26 mouse cellular contexts compared by ENCODE assay signal in the genomic region with DNA sequence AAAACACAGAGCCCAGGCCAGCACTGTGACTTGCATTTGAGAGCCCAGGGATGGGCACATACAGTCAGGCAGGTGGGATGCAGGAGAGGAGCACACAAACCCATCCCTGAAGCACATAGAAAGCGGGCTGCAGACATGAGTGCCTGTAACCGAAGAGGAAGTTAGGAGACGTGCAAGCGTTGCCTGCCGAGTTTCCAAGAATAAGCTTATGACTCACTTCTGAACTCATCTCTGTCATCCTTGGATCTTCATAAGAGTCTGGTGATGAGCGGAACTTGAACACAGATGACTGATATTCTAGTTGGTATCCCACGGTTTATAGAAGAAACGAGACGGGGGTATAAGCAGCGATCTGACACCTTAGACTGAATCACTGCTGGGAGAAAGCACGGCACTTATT. TPM values are rescaled to one million over a fixed set of nuclear protein-coding genes. Genes with fewer than 3 reads are reported as not detected.
DNase-seq lines count a peak whose midpoint lies in the region; ATAC-seq and TF ChIP-seq lines count a peak whose summit lies in the region.
"Had no signal": no experiment of that assay in that cellular context is flagged by ENCODE, and none has a peak within 500 bp of the region (broad histone marks: within the 10 kb centered on the region; RNA-seq: fewer than 3 reads in every experiment).

No protein-coding gene starts in this region.

- H3K79me2 ChIP-seq in CH12.LX (replicated peaks; ENCODE audit: control insufficient read depth, extremely low read depth, insufficient read depth, poor library complexity, severe bottlenecking) = no peaks in the 10 kb centered on the region

- H3K9ac ChIP-seq in CH12.LX (ENCODE audit: insufficient read depth, low read depth) = no peak overlapping the region
- H3K9ac ChIP-seq in liver, embryonic 14.5 days (replicated peaks) = peak overlapping the region; percentile 91
- no peak overlapping the region for H3K9ac ChIP-seq in kidney, embryonic 14.5 days (ENCODE audit: low read depth, low read length)
- H3K9ac ChIP-seq: heart, embryonic 15.5 days; hindbrain, embryonic 15.5 days; intestine, embryonic 15.5 days; kidney, embryonic 15.5 days; limb, embryonic 15.5 days; midbrain, embryonic 15.5 days had no signal

- peaks cover 5% of the 10 kb centered on the region for H3K9me3 ChIP-seq in CH12.LX (replicated peaks; ENCODE audit: low read length)
- no peaks in the 10 kb centered on the region for H3K9me3 ChIP-seq in liver, embryonic 14.5 days (ENCODE audit: control insufficient read depth, low read length)
- no peaks in the 10 kb centered on the region for H3K9me3 ChIP-seq in kidney, embryonic 14.5 days (ENCODE audit: control insufficient read depth, low read length)
- H3K9me3 ChIP-seq: heart, embryonic 15.5 days; hindbrain, embryonic 15.5 days; intestine, embryonic 15.5 days; midbrain, embryonic 15.5 days had no signal

- peaks cover 2 to 13% of the 10 kb centered on the region in 2 experiments; a peak in 3 of 4 replicates for H3K4me1 ChIP-seq in CH12.LX (ENCODE audit: control insufficient read depth in 1 of 2, insufficient read depth in 2 of 2)
- peaks cover 42 to 54% of the 10 kb centered on the region in 2 experiments for H3K4me1 ChIP-seq in liver, embryonic 14.5 days (replicated peaks; ENCODE audit: control insufficient read depth in 2 of 2, insufficient read depth in 2 of 2, low read length in 1 of 2)
- no peaks in the 10 kb centered on the region for H3K4me1 ChIP-seq in kidney, embryonic 14.5 days (ENCODE audit: control insufficient read depth, insufficient read depth, low read length)
- H3K4me1 ChIP-seq: embryonic facial prominence, embryonic 10.5 days; hindbrain, embryonic 15.5 days; kidney, embryonic 15.5 days; limb, embryonic 15.5 days; midbrain, embryonic 15.5 days had no signal

- intact Hi-C loops in left cerebral cortex, postnatal 36 days (cut with DNase I) = no loop called here

- dilution Hi-C loops in CH12.LX (cut with MboI; ENCODE audit: extremely low pct_ligation_motif_present, extremely low pct_unique_long_range_greater_than_20kb, low sequenced_read_pairs) = no loop called here

- no peaks in the 10 kb centered on the region for H3K36me3 ChIP-seq in CH12.LX (replicated peaks in 1 of 2; ENCODE audit: control insufficient read depth in 1 of 2, insufficient read depth in 1 of 2, low read length in 1 of 2)
- H3K36me3 ChIP-seq in liver, embryonic 14.5 days (replicated peaks; ENCODE audit: control insufficient read depth, insufficient read depth, low read depth) = peaks cover 4% of the 10 kb centered on the region
- H3K36me3 ChIP-seq in kidney, embryonic 14.5 days (ENCODE audit: control insufficient read depth, insufficient read depth, low read length) = no peaks in the 10 kb centered on the region
- H3K36me3 ChIP-seq: embryonic facial prominence, embryonic 10.5 days; heart, embryonic 15.5 days; hindbrain, embryonic 15.5 days; intestine, embryonic 15.5 days; kidney, embryonic 15.5 days; limb, embryonic 15.5 days; midbrain, embryonic 15.5 days had no signal

- TF ChIP-seq RAD21 in CH12.LX (IDR thresholded peaks at IDR 0.05; ENCODE audit: low read depth, low read length) = no peak

- H3K4me2 ChIP-seq in CH12.LX (ENCODE audit: insufficient read depth, low read depth, poor library complexity, severe bottlenecking) = no peak overlapping the region
- H3K4me2 ChIP-seq in liver, embryonic 14.5 days (ENCODE audit: low read depth) = peak overlapping the region; percentile 91
- H3K4me2 ChIP-seq in kidney, embryonic 14.5 days (replicated peaks; ENCODE audit: low read depth, low read length) = no peak overlapping the region
- H3K4me2 ChIP-seq: heart, embryonic 15.5 days; hindbrain, embryonic 15.5 days; intestine, embryonic 15.5 days; kidney, embryonic 15.5 days; limb, embryonic 15.5 days; midbrain, embryonic 15.5 days had no signal

- H3K27me3 ChIP-seq in CH12.LX (replicated peaks) = no peaks in the 10 kb centered on the region
- H3K27me3 ChIP-seq in liver, embryonic 14.5 days (ENCODE audit: control insufficient read depth, insufficient read depth, low read length) = no peaks in the 10 kb centered on the region
- no peaks in the 10 kb centered on the region for H3K27me3 ChIP-seq in kidney, embryonic 14.5 days (ENCODE audit: control insufficient read depth, insufficient read depth, low read length)
- H3K27me3 ChIP-seq: heart, embryonic 15.5 days; hindbrain, embryonic 15.5 days; intestine, embryonic 15.5 days; kidney, embryonic 15.5 days; limb, embryonic 15.5 days; midbrain, embryonic 15.5 days; Patski had no signal

- in situ Hi-C loops in CH12.LX (cut with MboI; ENCODE audit: low pct_ligation_motif_present, low pct_unique_long_range_greater_than_20kb, low sequenced_read_pairs) = loop anchor here (25.0 kb wide), 2 partner anchors 170 to 320 kb away; no protein-coding TSS in a partner anchor

- no peak for TF ChIP-seq CTCF in CH12.LX (conservative IDR thresholded peaks at IDR 0.05 in 1 of 2, IDR thresholded peaks at IDR 0.05 in 1 of 2; ENCODE audit: low read depth in 2 of 2, low read length in 2 of 2)
- no peak for TF ChIP-seq CTCF in liver, embryonic 14.5 days (IDR thresholded peaks at IDR 0.05; ENCODE audit: low read depth)

- H3K27ac ChIP-seq in CH12.LX (ENCODE audit: insufficient read depth, low read depth) = no peak overlapping the region
- peak overlapping the region; percentile 99 for H3K27ac ChIP-seq in liver, embryonic 14.5 days
- no peak overlapping the region for H3K27ac ChIP-seq in kidney, embryonic 14.5 days (ENCODE audit: low read depth, low read length)
- H3K27ac ChIP-seq: embryonic facial prominence, embryonic 10.5 days; heart, embryonic 15.5 days; hindbrain, embryonic 15.5 days; intestine, embryonic 15.5 days; kidney, embryonic 15.5 days; limb, embryonic 15.5 days; midbrain, embryonic 15.5 days had no signal

- peak; percentile 3 to 6 for DNase-seq in left cerebral cortex, adult 18-20 months (ENCODE audit: low spot score in 2 of 2)
- no peak for DNase-seq in left cerebral cortex, postnatal 36 days (ENCODE audit: low spot score in 2 of 2)
- DNase-seq in CH12.LX (ENCODE audit: extremely low read depth) (peak; percentile 65), MEL-GATA-1-ER (ENCODE audit: extremely low read depth, low read depth) (peak; percentile 95)
- DNase-seq in liver, embryonic 14.5 days (ENCODE audit: low read depth in 3 of 3, low spot score in 3 of 3) = no peak
- no peak for DNase-seq in cerebellum, postnatal 36 days
- no peak for DNase-seq in kidney, adult 11 months
- DNase-seq: adrenal gland, adult 8-10 months; cerebellum, adult 18-20 months; cerebellum, postnatal 25 days; gastrocnemius, postnatal 25 days; heart, postnatal 4 days; kidney, postnatal 4 days; layer of hippocampus, adult 9-11 months had no signal

- no peak for ATAC-seq in liver, embryonic 14.5 days (ENCODE audit: insufficient read depth)
- no peak for ATAC-seq in kidney, embryonic 14.5 days (ENCODE audit: low FRiP score, low TSS enrichment)
- ATAC-seq: forebrain, embryonic 14.5 days; intestine, embryonic 15.5 days; lung, postnatal 0 days; midbrain, embryonic 15.5 days; Patski had no signal

- no peak overlapping the region for H3K4me3 ChIP-seq in CH12.LX (replicated peaks in 1 of 3; ENCODE audit: low read depth in 2 of 3, low read length in 2 of 3, poor library complexity in 1 of 3)
- peak overlapping the region; percentile 41 to 63 for H3K4me3 ChIP-seq in liver, embryonic 14.5 days (ENCODE audit: insufficient read depth in 1 of 2, low read depth in 2 of 2, low read length in 2 of 2)
- H3K4me3 ChIP-seq in kidney, embryonic 14.5 days (ENCODE audit: low read length) = no peak overlapping the region
- H3K4me3 ChIP-seq: embryonic facial prominence, embryonic 10.5 days; heart, embryonic 15.5 days; hindbrain, embryonic 15.5 days; intestine, embryonic 15.5 days; kidney, embryonic 15.5 days; limb, embryonic 15.5 days; midbrain, embryonic 15.5 days; myocyte had no signal

- no peak for TF ChIP-seq POLR2A in CH12.LX (IDR thresholded peaks at IDR 0.05; ENCODE audit: low read depth, low read length)

- WGBS in liver, embryonic 14.5 days (ENCODE audit: insufficient replicate concordance) = 82% methylated on average over 11 of the region's 11 CpGs
- 93% methylated on average over 11 of the region's 11 CpGs for WGBS in kidney, embryonic 14.5 days

- peak; percentile 69; the same call in 1 of the 2 replicates for TF ChIP-seq EP300 in CH12.LX (IDR thresholded peaks at IDR 0.05; ENCODE audit: low read length)
- TF ChIP-seq EP300 in liver, embryonic 14.5 days (IDR thresholded peaks at IDR 0.05; ENCODE audit: low read depth) = no peak

TF ChIP-seq in CH12.LX, 34 proteins besides CTCF, POLR2A, EP300 and RAD21 (continues in another document):
- TF ChIP-seq CHD1 (IDR thresholded peaks at IDR 0.05; ENCODE audit: low read depth, low read length) (no peak), GABPA (IDR thresholded peaks at IDR 0.05; ENCODE audit: insufficient replicate concordance, low read depth, low read length) (no peak), SIN3A (IDR thresholded peaks at IDR 0.05; ENCODE audit: low read length) (no peak), ZC3H11A (IDR thresholded peaks at IDR 0.05; ENCODE audit: low read depth, low read length) (no peak), ZMIZ1 (IDR thresholded peaks at IDR 0.05; ENCODE audit: low read depth, low read length) (no peak), ETS1 (conservative IDR thresholded peaks at IDR 0.05; ENCODE audit: low read depth, low read length) (peak; percentile 66), CHD2 (IDR thresholded peaks at IDR 0.05; ENCODE audit: low read length) (no peak), NELFE (IDR thresholded peaks at IDR 0.05; ENCODE audit: low read depth, low read length) (no peak), IRF4 (IDR thresholded peaks at IDR 0.05; ENCODE audit: low read depth, low read length) (peak; percentile 41; the same call in 1 of the 2 replicates), ZNF384 (IDR thresholded peaks at IDR 0.05; ENCODE audit: low read depth, low read length) (no peak), JUND (conservative IDR thresholded peaks at IDR 0.05; ENCODE audit: low read depth, low read length) (peak; percentile 67), KAT2A (IDR thresholded peaks at IDR 0.05; ENCODE audit: insufficient replicate concordance, low read length) (no peak), MAFK (IDR thresholded peaks at IDR 0.05; ENCODE audit: insufficient replicate concordance, low read length) (no peak), MEF2A (IDR thresholded peaks at IDR 0.05; ENCODE audit: borderline replicate concordance, low read depth, low read length) (peak; percentile 84), E2F4 (IDR thresholded peaks at IDR 0.05; ENCODE audit: insufficient replicate concordance, low read depth, low read length) (no peak)

RNA-seq across cellular contexts. Expression of a gene that starts 36.3 kb away (rescaled TPM):
- 1 to 10 TPM; 2.3 to 2.7 TPM for total RNA-seq in left cerebral cortex, adult 18-20 months (2021)
- total RNA-seq in left cerebral cortex, postnatal 36 days (2021) = 1 to 10 TPM; 3.4 to 3.6 TPM
- 1.6 and 2.1 TPM in 2 replicates for total RNA-seq in CH12.LX (2012; rRNA removed)
- total RNA-seq in CH12.LX (2014; rRNA removed) = 12.4 and 12.7 TPM in 2 replicates
- 5.3 and 6.2 TPM in 2 replicates for polyA plus RNA-seq in CH12.LX (2012; ENCODE audit: insufficient read length, low read depth)
- polyA plus RNA-seq in liver, embryonic 14.5 days (2012; rRNA removed) = 16.9 and 24.2 TPM in 2 replicates
- polyA plus RNA-seq in liver, embryonic 14.5 days (2014; fragmentation: Nextera tagmentation; extraction: Ambion mirVana) = 51.9 and 56.9 TPM in 2 replicates
- 5.8 and 6.7 TPM in 2 replicates for polyA plus RNA-seq in kidney, embryonic 14.5 days (2014; fragmentation: Nextera tagmentation; extraction: Ambion mirVana)

Comparison
In these comparisons a context has a peak if more than half of its experiments do, and no peak if none do; other contexts are left out.
1. DNase-seq: peak in left cerebral cortex, adult 18-20 months (2 of 2), CH12.LX (single experiment) and MEL-GATA-1-ER (single experiment); none in left cerebral cortex, postnatal 36 days (0 of 2), liver, embryonic 14.5 days (0 of 3), cerebellum, postnatal 36 days (0 of 2) and kidney, adult 11 months (single experiment).
2. H3K4me3 ChIP-seq: peak in liver, embryonic 14.5 days (2 of 2); none in CH12.LX (0 of 3) and kidney, embryonic 14.5 days (single experiment).